Mouse (Mus musculus): ENCODE results near the gene Ushbp1. TPM values are rescaled to one million over a fixed set of nuclear protein-coding genes. Genes with fewer than 3 reads are reported as not detected.

The Ushbp1 gene
- polyA plus RNA-seq, 1 experiment from 2014 or later, result 4.1 TPM

- peaks cover 13% of the 10 kb centered on the region for H3K36me3 ChIP-seq (ENCODE audit: control insufficient read depth, insufficient read depth, low read length)
- ATAC-seq (ENCODE audit: low FRiP score, low TSS enrichment) (no peak), DNase-seq (ENCODE audit: low spot score) (no peak)
- peak overlapping the region; percentile 39 for H3K4me2 ChIP-seq (replicated peaks; ENCODE audit: low read depth)
- peaks cover 19% of the 10 kb centered on the region for H3K4me1 ChIP-seq (replicated peaks; ENCODE audit: control insufficient read depth, insufficient read depth)
- H3K27me3 ChIP-seq (ENCODE audit: control insufficient read depth, insufficient read depth, low read length), result no peaks in the 10 kb centered on the region
- H3K27ac ChIP-seq (replicated peaks), result no peak overlapping the region
- no peak overlapping the region for H3K4me3 ChIP-seq (ENCODE audit: low read depth, low read length)
- TF ChIP-seq CTCF (IDR thresholded peaks at IDR 0.05; ENCODE audit: low read depth) (no peak), EP300 (optimal IDR thresholded peaks at IDR 0.05) (no peak)
- WGBS, result 63% methylated on average over 8 of the region's 8 CpGs
- H3K9ac ChIP-seq (ENCODE audit: low read length), result no peak overlapping the region
- H3K9me3 ChIP-seq (ENCODE audit: control insufficient read depth, low read length), result no peaks in the 10 kb centered on the region
Measured at GRCm38 (mm10) chr8:71376423-71377030, 19.1 kb downstream of the Ushbp1 start.

GRCm38 (mm10) chr8:71375581-71376422 lies 19.8 kb downstream of the Ushbp1 start:
- Histone ChIP-seq H3K27ac (replicated peaks) (0 out of 2 replicates have a peak overlapping the region, but pooled peaks have one; percentile 35), H3K27me3 (ENCODE audit: control insufficient read depth, insufficient read depth, low read length) (no peaks in the 10 kb centered on the region), H3K9ac (ENCODE audit: low read length) (peak overlapping the region; percentile 13), H3K36me3 (ENCODE audit: control insufficient read depth, insufficient read depth, low read length) (peaks cover 13% of the 10 kb centered on the region), H3K4me1 (replicated peaks; ENCODE audit: control insufficient read depth, insufficient read depth) (peaks cover 19% of the 10 kb centered on the region), H3K4me3 (ENCODE audit: low read depth, low read length) (0 out of 2 replicates have a peak overlapping the region, but pooled peaks have one; percentile 8), H3K9me3 (ENCODE audit: control insufficient read depth, low read length) (no peaks in the 10 kb centered on the region), H3K4me2 (replicated peaks; ENCODE audit: low read depth) (peak overlapping the region; percentile 39)
- WGBS, result 14% methylated on average over 65 of the region's 74 CpGs
- peak; percentile 90 for DNase-seq (ENCODE audit: low spot score)
- TF ChIP-seq EP300 (optimal IDR thresholded peaks at IDR 0.05) (no peak), CTCF (IDR thresholded peaks at IDR 0.05; ENCODE audit: low read depth) (peak; percentile 55)
- peak; percentile 50 for ATAC-seq (ENCODE audit: low FRiP score, low TSS enrichment)

GRCm38 (mm10) chr8:71374616-71375206 lies 20.9 kb downstream of the Ushbp1 start:
- DNase-seq (ENCODE audit: low spot score), result peak; percentile 53
- H3K9ac ChIP-seq (ENCODE audit: low read length), result no peak overlapping the region
- 76% methylated on average over 17 of the region's 17 CpGs for WGBS
- H3K36me3 ChIP-seq (ENCODE audit: control insufficient read depth, insufficient read depth, low read length), result peaks cover 13% of the 10 kb centered on the region
- H3K27ac ChIP-seq (replicated peaks), result no peak overlapping the region
- H3K4me2 ChIP-seq (replicated peaks; ENCODE audit: low read depth), result no peak overlapping the region
- ATAC-seq (ENCODE audit: low FRiP score, low TSS enrichment), result no peak
- H3K9me3 ChIP-seq (ENCODE audit: control insufficient read depth, low read length), result no peaks in the 10 kb centered on the region
- H3K27me3 ChIP-seq (ENCODE audit: control insufficient read depth, insufficient read depth, low read length), result no peaks in the 10 kb centered on the region
- TF ChIP-seq CTCF (IDR thresholded peaks at IDR 0.05; ENCODE audit: low read depth) (no peak), EP300 (optimal IDR thresholded peaks at IDR 0.05) (no peak)
- H3K4me3 ChIP-seq (ENCODE audit: low read depth, low read length), result no peak overlapping the region
- H3K4me1 ChIP-seq (replicated peaks; ENCODE audit: control insufficient read depth, insufficient read depth), result peaks cover 19% of the 10 kb centered on the region

GRCm38 (mm10) chr8:71373000-71373399 lies 22.6 kb downstream of the Ushbp1 start:
- TF ChIP-seq CTCF (IDR thresholded peaks at IDR 0.05; ENCODE audit: low read depth) (peak; percentile 17; the same call in 1 of the 2 replicates), EP300 (optimal IDR thresholded peaks at IDR 0.05) (no peak)
- 84% methylated on average over 3 of the region's 3 CpGs for WGBS
- no peak overlapping the region for H3K4me2 ChIP-seq (replicated peaks; ENCODE audit: low read depth)
- H3K27ac ChIP-seq (replicated peaks), result no peak overlapping the region
- H3K4me1 ChIP-seq (replicated peaks; ENCODE audit: control insufficient read depth, insufficient read depth), result peaks cover 14% of the 10 kb centered on the region
- no peak for DNase-seq (ENCODE audit: low spot score)
- no peaks in the 10 kb centered on the region for H3K27me3 ChIP-seq (ENCODE audit: control insufficient read depth, insufficient read depth, low read length)
- H3K9me3 ChIP-seq (ENCODE audit: control insufficient read depth, low read length), result no peaks in the 10 kb centered on the region
- H3K9ac ChIP-seq (ENCODE audit: low read length), result no peak overlapping the region
- no peak for ATAC-seq (ENCODE audit: low FRiP score, low TSS enrichment)
- peaks cover 19% of the 10 kb centered on the region for H3K36me3 ChIP-seq (ENCODE audit: control insufficient read depth, insufficient read depth, low read length)
- H3K4me3 ChIP-seq (ENCODE audit: low read depth, low read length), result no peak overlapping the region

- ATAC-seq (ENCODE audit: low FRiP score, low TSS enrichment), result no peak
- no peak overlapping the region for H3K4me2 ChIP-seq (replicated peaks; ENCODE audit: low read depth)
- H3K36me3 ChIP-seq (ENCODE audit: control insufficient read depth, insufficient read depth, low read length), result peaks cover 19% of the 10 kb centered on the region
- DNase-seq (ENCODE audit: low spot score), result no peak
- TF ChIP-seq EP300 (optimal IDR thresholded peaks at IDR 0.05) (no peak), CTCF (IDR thresholded peaks at IDR 0.05; ENCODE audit: low read depth) (no peak)
- no peak overlapping the region for H3K4me3 ChIP-seq (ENCODE audit: low read depth, low read length)
- H3K4me1 ChIP-seq (replicated peaks; ENCODE audit: control insufficient read depth, insufficient read depth), result peaks cover 13% of the 10 kb centered on the region
- H3K27me3 ChIP-seq (ENCODE audit: control insufficient read depth, insufficient read depth, low read length), result no peaks in the 10 kb centered on the region
- H3K27ac ChIP-seq (replicated peaks), result no peak overlapping the region
- 83% methylated on average over 12 of the region's 12 CpGs for WGBS
- H3K9me3 ChIP-seq (ENCODE audit: control insufficient read depth, low read length), result no peaks in the 10 kb centered on the region
- H3K9ac ChIP-seq (ENCODE audit: low read length), result no peak overlapping the region
Measured at GRCm38 (mm10) chr8:71372427-71372826, 23.2 kb downstream of the Ushbp1 start.
